Mouse (Mus musculus): ENCODE results near the gene Snrpb2. TPM values are rescaled to one million over a fixed set of nuclear protein-coding genes. Genes with fewer than 3 reads are reported as not detected.
A peak's percentile ranks its signal among the peaks of the same experiment; 100 is the strongest.

The Snrpb2 gene
- total RNA-seq, 2 experiments from 2014 or later, result 31.0 to 34.7 TPM

- intact Hi-C loops (cut with DNase I), result no loop called here
- TF ChIP-seq CTCF (IDR thresholded peaks at IDR 0.05), result no peak
- H3K27ac ChIP-seq, result no peak overlapping the region
- no peak for DNase-seq (ENCODE audit: extremely low spot score in 1 of 2, low spot score in 2 of 2)
- H3K4me3 ChIP-seq, result no peak overlapping the region
These were observed 34.3 kb downstream of the Snrpb2 start for GRCm38 (mm10) chr2:143097170-143097569.

GRCm38 (mm10) chr2:143113859-143114258, 51.0 kb downstream of the Snrpb2 start:
- no peak for DNase-seq (ENCODE audit: extremely low spot score in 1 of 2, low spot score in 2 of 2)
- intact Hi-C loops (cut with DNase I), result loop anchor here (2.0 to 10.0 kb wide), 3 partner anchors 433 to 1338 kb away; partner anchors contain the start of gene Pcsk2
- Histone ChIP-seq H3K4me3 (no peak overlapping the region), H3K27ac (peak overlapping the region; percentile 37; the same call in 1 of the 2 replicates)
- TF ChIP-seq CTCF (IDR thresholded peaks at IDR 0.05), result peak; percentile 57

GRCm38 (mm10) chr2:143114716-143115115, 51.9 kb downstream of the Snrpb2 start:
- DNase-seq (ENCODE audit: extremely low spot score in 1 of 2, low spot score in 2 of 2), result peak in 1 of 2 experiments; percentile 31
- no peak for TF ChIP-seq CTCF (IDR thresholded peaks at IDR 0.05)
- intact Hi-C loops (cut with DNase I), result loop anchor here (2.0 to 10.0 kb wide), 3 partner anchors 432 to 1338 kb away; partner anchors contain the start of gene Pcsk2
- H3K27ac ChIP-seq, result peak overlapping the region; percentile 63
- no peak overlapping the region for H3K4me3 ChIP-seq

GRCm38 (mm10) chr2:143117453-143117852, 54.6 kb downstream of the Snrpb2 start:
- no peak overlapping the region for H3K27ac ChIP-seq
- DNase-seq (ENCODE audit: extremely low spot score in 1 of 2, low spot score in 2 of 2), result peak in 1 of 2 experiments; percentile 35
- H3K4me3 ChIP-seq, result no peak overlapping the region
- TF ChIP-seq CTCF (IDR thresholded peaks at IDR 0.05), result peak; percentile 61
- intact Hi-C loops (cut with DNase I), result loop anchor here (2.0 to 10.0 kb wide), 2 partner anchors 597 to 659 kb away; no protein-coding TSS in a partner anchor

GRCm38 (mm10) chr2:143118221-143118620, 55.4 kb downstream of the Snrpb2 start:
- intact Hi-C loops (cut with DNase I), result loop anchor here (10.0 kb wide), 1 partner anchor 597 kb away; no protein-coding TSS in a partner anchor
- H3K4me3 ChIP-seq, result no peak overlapping the region
- TF ChIP-seq CTCF (IDR thresholded peaks at IDR 0.05), result no peak
- no peak for DNase-seq (ENCODE audit: extremely low spot score in 1 of 2, low spot score in 2 of 2)
- H3K27ac ChIP-seq, result no peak overlapping the region

Other genes starting within 250 kb of the Snrpb2 start
- 10 to 100 TPM; 15.7 to 17.3 TPM for gene Kif16b, start 161.5 kb upstream of the Snrpb2 start, total RNA-seq (2021)
- not detected for gene Otor, start 15.4 kb downstream of the Snrpb2 start, total RNA-seq (2021)

All from left cerebral cortex, adult 2 months (tissue).